Mouse (Mus musculus): ENCODE results near the gene Mblac2.
A peak's percentile ranks its signal among the peaks of the same experiment; 100 is the strongest.
"Not testable (repeated sequence)": the region's sequence is repeated elsewhere in the genome, so short reads cannot be mapped to it uniquely, and the experiment has no call there.

The Mblac2 gene

DNA sequence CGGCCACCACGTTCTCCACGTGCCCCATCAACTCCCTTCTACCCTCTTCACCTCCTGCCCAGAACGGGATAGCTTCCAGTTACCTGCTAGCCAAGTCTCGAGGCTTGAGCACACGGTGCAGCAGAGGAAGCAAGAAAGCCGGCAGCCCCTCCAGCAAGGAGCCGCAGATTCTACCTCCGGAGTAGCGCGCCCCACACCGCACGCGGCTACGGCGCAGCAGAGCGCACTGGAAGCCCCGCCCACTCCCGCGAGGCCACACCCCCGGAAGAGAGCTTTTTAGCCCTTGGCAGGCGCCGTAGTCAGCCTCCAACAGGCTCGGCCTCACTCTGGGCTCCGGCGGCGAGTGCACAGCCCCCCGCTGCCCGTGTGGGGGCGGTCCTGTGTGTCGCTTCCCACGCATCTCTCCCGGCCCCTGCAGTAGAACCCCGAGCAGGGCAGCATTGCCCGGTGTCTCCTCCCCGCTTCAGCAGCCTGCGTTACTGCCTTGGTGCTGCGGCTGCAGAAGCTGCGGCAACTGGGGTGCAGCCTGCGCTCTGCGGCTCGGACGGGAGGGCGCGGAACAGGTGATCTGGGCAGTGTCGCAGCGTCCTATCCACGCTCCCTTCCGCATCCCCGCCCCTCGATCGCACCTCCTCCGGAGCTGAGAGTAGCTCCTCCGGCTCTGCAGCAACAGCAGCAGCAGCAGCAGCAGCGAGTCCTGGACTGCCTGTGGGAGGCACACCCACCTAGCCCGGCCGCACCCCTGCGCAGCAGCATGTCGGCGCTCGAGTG, at the start of gene Mblac2, which contains the start of gene Polr3g:
Gene Mblac2, plus strand, starts transcription at position 567 of the 771 bp plus-strand sequence.
Gene Polr3g, minus strand, starts transcription at position 239 of the 771 bp plus-strand sequence.
- peak; percentile 94 for DNase-seq (ENCODE audit: low read depth, low spot score)

DNA sequence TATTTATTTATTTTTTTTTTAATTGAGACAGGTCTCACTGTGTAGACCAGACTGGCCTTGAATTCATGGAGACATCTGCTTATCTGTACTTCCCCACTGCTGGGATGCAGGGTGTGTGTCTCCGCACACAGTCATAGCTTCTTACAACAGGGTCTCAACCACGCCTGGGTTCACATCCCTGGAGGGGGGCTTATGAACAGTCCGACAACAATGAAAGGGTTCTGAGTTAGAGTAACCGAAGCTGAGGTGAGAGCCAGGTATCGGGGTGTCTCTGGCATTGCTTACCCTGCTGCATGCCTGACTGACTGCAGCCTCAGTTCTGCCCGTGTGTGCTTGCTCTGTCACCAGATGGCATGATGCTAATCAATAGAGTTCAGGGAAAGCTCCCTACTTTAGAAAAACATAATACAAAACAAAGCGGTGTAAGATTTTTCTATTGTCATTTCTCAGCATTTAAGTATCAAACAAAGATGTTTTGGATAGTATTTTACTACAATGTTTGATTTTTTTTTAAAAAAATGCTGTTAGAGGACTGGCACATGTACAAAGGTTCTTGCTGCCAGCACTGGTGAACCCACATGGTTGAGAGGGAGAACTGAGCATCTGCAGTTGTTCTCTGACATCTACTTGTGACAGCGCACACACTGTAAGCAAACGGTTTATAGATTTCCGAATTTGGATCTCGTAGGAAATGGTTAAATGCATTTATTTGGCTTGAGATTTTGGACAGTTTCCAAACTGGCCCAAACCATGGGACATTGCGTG, 47.4 kb upstream of the Mblac2 start:
- no peak for DNase-seq (ENCODE audit: low read depth, low spot score)

DNA sequence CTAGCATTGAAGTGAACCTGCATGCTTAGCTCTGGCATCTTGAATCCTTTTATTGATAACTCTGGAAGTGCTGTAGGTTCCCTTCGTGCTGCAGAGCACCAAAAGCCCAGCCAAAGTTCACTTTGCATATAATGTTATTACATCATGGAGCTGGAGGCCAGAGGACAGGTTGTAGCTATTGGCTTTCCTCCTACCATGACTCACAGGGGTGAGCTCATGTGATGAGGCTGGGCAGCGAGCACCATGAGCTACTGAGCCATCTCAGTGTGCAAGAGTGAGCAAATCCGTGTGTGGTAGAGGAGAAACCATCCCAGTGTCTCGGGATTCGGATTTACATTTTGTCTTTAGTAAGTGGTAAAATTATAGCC, 46.8 kb upstream of the Mblac2 start:
- DNase-seq (ENCODE audit: low read depth, low spot score): no peak

DNA sequence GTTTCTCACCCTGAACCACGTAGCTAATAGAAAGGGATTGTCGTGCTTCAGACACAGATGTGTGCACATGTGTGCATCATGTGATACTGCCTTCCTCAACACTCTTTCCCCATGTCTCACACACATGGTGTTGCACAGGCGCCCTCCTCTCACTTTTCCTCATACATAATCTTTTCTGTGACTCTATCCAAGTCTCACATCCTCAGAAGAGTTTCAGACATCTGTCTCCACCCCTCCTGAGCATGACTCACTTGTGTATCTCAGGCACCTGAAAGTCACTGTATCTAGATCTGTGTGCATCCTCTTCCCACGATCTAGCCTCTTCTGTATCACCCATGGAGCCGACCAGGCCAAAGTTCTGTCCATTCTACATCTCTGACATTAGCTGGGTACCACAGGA, 43.4 kb upstream of the Mblac2 start:
- DNase-seq (ENCODE audit: low read depth, low spot score): no peak

DNA sequence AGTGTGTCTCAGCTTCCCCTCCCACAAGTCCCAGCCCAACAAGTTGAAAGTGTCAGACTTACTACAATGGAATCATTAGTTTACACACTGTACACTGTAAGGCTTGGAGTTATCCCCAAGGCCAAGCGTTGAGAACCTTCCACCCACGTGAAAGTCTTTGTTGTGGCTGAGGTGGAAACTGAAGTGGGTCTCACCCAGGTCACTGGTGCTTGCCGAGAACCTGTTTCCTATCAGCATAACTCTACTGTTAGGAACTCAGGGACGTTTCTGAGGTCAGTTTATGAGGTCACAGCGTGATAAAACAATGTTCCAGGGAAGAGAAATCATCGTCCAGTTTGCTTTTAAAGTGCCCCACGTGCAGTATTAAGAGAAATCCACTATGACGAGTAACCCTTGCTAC, 35.8 kb upstream of the Mblac2 start:
- no peak for DNase-seq (ENCODE audit: low read depth, low spot score)

DNA sequence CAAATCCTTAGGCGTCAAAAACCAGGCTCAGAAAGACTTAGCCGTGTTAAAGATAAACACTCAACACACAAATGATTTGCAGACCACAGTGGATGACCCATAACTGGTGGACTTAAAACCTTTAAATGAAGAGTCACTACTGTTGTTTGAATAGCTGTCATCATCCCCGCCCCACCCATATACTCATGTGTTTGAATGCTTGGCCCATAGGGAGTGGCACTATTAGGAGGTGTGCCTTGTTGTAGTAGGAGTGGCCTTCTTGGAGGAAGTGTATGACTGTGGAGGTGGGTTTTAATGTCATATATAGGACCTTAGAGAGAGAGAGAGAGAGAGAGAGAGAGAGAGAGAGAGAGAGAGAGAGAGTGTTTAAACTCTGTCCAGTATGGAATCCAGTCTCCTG, 28.0 kb upstream of the Mblac2 start:
- DNase-seq (ENCODE audit: low read depth, low spot score): no peak

DNA sequence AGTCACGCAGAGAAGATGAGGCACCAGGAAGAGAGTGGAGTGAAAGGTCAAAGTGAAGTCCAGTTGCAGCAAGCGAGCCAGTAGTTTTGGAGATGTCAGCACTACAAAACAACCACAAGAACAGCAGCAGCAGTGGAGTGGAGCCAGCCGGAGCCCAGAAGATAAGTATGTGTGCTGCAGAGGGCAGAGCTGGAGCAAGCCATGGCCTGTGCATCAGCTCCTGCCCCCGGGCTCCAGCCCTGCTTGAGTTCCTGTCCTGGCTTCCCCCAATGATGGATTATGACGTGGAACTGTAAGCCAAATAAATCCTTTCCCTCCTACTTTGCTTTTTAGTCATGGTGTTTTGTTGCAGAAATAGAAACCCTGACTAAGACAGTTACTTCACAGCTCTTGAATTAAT, 26.9 kb upstream of the Mblac2 start:
- no peak for DNase-seq (ENCODE audit: low read depth, low spot score)

DNA sequence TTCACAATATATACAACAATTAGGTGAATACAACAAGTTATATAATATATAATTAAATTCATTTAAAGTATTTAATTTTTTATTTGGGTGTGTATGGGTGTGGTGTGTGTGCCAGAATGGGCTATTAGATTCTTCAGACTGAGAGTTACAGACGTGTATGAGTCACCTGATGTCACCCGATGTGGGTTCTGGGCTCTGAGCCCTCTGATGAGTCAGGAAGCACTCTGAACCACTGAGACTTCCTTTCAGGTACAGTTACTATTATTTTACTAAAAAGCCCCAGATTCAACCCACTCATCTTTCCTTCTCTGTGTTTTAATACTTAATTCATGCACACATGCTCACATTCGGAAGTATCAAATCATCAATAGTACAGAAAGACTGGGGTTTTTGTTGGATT, 26.3 kb upstream of the Mblac2 start:
- DNase-seq (ENCODE audit: low read depth, low spot score): no peak

DNA sequence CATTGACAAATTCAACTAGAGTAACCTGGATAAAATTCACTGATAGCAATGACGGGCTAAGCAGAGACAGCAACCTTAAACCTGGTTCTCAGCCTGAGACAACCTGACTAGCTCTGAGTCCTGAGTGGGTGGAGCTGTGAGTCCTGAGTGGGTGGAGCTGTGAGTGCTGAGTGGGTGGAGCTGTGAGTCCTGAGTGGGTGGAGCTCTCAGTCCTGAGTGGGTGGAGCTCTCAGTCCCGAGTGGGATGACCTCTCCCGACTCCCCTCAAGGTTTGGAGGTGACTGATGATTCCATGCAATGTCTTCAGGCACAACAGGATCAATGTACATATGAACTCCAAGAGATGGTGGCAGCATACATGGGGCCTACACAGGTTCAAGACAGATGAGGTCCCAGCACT, 21.6 kb upstream of the Mblac2 start:
- DNase-seq (ENCODE audit: low read depth, low spot score): no peak

DNA sequence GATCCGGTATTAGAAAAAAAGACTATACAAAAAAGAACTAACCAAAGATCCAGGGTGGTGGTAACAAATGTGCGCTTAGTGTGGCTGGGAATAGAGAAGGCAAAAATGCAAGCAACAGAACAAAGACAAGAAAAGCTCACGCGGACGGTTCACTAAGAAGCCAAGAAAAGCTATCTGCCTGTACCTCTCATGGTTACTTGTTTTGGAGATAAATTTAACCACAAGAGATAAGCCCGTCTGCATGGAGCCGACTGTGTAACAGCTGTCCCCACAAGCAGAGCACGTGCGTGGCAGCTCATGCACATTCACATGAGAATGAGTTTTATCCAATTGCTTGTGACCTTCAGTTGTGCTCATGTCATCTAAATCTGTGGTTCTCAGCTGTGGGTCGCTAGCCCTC, 20.7 kb upstream of the Mblac2 start:
- no peak for DNase-seq (ENCODE audit: low read depth, low spot score)

DNA sequence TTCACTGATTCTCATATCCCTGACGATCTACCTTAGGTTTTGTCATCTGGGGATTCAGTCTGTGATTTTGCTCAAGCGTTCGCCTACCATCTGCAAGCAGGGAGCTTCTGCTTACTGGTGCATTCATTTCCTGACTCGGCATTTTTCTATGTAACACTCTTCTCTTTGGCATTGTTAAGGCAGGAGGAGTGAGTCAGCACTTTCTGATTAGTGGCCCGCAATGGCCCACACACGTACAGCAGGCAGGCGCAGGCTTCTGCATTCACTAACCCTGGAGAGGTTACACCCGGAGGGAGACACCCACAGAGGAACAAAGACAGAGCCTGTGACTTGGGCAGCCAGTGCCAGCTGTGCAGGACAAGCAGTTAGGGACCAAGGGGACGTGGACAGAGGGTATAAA, 19.5 kb upstream of the Mblac2 start:
- DNase-seq (ENCODE audit: low read depth, low spot score): peak; percentile 23

DNA sequence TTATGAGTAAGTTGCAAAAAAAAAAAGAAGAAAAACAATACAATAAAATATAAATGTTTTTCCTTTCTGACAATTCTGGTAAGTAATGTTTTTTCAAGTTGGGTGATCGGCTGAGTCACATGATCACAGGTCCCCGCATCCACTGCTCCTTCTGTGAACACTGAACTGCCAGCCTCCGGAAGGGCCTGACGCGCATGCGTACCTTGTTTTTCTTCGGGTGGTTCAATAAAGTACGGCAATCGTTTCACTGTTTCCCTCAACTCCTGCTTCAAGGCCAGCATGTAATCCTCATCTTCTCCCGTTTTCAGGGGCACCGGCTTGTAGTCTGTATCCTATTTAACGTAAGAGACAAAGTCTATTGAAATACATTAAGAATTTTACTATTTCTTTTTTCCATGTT, 16.7 kb upstream of the Mblac2 start:
- DNase-seq (ENCODE audit: low read depth, low spot score): no peak

DNA sequence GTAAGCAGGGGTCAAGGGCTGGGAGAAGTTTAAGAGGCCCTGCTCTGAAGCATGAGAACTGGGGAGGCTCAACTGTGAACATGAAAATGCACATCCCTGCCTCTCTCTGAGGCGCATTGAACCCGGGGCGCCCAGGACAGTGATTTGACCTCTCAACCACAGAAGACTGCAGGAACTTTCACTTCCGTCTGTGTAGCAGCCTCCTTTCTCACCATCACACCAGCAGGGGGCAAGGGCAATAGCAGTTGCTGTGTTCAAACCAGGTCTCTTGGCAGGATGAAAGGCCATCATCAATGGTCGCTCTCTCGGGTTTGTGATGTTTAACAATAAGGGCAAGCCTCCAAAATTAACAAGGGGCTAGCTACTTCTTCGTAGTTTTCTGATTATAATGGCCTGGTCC, 8.0 kb upstream of the Mblac2 start:
- no peak for DNase-seq (ENCODE audit: low read depth, low spot score)

DNA sequence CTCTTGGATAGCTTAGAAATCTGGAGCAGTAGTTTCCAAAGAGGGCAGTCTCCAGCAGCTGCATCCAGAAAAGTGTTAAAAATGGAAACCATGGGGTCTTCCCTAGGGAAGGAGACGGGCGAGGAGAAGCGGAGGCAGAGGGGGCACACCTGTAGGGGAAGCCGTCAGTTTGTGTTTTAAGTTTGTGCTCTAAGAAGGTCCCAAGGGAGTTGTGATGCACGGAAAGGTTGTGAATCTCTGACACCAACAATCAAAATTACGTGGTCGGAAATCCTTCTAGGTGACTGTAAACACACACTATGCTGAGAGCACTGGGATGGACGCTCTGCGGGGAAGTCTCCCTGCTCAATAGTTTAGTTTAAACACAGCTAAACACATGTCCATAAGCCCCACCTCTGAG, 7.5 kb upstream of the Mblac2 start:
- DNase-seq (ENCODE audit: low read depth, low spot score): no peak

DNA sequence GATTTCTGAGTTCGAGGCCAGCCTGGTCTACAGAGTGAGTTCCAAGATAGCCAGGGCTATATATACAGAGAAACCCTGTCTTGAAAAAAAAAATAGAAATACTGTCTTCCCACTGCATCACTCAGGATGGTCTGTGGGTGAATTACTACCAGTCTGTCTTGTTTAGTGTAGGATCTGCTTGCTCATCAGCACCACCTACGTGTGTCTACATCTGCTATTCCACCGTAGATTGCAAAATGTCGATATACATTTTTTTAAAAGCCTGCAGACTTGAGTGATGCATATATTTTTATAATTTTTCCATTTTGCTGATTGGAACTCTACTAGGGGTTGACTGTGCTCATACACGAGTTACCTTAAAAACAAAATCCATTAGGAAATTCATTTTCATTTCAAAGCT, 4.8 kb upstream of the Mblac2 start:
- no peak for DNase-seq (ENCODE audit: low read depth, low spot score)

DNA sequence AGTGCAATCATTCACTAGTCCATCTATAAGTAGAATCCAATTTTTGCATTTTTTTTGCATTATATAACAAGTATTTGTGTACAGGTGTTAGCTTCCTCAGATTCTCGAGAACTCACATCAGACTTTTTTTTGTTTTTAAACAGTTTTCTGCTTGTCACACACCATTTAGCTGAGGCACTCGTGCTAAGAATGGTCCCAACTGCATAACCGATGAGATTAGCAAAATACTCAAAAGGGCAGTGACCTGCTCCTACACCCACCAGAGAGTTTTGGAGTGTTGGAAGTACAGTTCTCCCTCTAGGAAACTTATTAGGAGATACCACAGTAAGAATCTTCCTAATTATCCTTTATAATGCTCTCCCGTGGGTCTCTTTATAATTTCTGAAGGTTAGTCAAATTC, 1.3 kb upstream of the Mblac2 start:
- no peak for DNase-seq (ENCODE audit: low read depth, low spot score)

DNA sequence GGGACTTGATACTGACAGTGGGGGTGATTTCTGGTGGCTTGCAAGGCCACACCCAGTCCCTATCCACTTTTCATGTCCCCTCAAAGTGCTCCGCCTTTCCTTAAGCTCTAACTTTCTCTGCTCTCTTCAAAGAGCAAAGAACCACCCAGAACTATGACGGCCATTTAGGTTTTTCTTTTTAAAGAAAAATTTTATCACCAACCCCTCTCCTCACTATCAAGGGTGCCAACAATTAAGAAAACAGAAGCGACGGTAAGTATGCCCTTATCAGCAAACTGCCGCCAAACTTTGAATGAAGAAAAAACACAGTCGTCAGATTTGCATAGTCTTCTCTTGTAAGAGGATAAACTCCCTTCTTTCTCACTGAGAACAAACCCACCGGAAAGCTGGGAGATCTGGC, 875 bp upstream of the Mblac2 start:
- DNase-seq (ENCODE audit: low read depth, low spot score): no peak

DNA sequence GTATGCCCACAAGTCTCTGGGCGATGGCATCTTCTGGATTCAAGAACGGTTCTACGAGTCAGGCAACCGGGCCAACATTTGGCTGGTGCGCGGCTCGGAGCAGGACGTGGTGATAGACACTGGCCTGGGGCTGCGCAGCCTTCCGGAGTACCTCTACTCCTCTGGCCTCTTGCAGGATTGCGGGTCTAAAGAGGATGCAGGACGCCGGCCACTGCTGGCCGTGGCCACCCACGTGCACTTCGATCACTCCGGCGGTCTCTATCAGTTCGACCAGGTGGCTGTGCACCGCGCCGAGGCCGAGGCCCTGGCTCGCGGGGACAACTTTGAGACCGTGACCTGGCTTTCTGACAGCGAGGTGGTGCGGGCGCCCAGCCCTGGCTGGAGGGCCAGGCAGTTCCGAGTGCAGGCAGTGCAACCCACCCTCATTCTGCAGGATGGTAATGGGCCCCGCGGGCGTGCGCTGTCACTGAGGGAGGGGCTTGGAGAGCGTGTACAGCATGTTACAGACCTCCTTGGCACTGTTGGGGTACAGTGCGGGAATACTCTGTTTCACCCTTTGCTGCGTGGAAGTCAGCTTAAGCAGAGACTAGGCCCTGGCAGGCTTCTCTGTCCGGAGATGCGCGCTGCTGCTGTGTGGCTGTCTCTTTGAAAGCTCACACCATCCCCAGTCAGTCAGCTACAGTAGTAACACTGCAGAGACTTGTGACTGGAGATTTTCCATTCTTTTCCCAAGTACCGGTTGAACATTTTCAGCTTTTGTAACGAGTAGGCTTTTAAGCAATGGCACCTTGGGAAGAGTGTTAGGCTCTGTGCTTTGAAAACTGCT, 618 bp downstream of the Mblac2 start:
- peak; percentile 15 for DNase-seq (ENCODE audit: low read depth, low spot score)

DNA sequence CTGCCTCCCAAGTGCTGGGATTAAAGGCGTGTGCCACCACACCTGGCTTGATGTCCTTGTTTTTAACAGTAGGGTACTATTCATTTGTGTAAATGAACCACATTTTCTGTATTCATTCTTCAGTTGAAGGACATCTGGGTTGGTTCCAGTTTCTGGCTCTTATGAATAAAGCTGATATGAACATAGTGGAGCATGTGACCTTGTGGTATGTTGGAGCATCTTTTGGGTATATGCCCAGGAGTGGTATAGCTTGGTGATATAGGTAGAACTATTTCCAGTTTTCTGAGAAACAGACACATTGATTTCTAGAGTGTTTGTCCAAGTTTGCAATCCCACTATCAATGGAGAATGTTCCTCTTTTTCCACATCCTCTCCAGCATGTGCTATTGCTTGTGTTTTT, 2.8 kb downstream of the Mblac2 start:
- DNase-seq (ENCODE audit: low read depth, low spot score): no peak

DNA sequence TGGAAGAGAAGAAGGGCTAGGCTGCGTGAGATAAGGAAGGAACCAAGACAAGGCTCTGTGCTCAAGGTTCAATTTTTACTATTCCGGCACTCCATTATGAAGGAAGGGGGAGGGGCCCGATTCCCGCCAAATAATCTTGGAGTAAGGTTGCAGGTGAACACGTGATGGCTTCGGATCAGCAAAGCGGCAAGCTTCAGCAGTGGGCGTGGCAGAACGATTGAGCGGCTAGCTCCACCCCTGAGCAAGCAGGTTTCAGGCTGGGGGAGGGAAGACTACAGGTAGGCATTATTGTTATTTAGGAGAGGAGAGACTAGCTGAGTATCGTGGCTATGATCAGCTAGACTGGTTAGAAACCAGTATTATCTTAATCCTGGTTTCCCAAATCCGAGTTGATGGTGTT, 17.0 kb downstream of the Mblac2 start:
- not testable (repeated sequence) for DNase-seq (ENCODE audit: low read depth, low spot score)

DNA sequence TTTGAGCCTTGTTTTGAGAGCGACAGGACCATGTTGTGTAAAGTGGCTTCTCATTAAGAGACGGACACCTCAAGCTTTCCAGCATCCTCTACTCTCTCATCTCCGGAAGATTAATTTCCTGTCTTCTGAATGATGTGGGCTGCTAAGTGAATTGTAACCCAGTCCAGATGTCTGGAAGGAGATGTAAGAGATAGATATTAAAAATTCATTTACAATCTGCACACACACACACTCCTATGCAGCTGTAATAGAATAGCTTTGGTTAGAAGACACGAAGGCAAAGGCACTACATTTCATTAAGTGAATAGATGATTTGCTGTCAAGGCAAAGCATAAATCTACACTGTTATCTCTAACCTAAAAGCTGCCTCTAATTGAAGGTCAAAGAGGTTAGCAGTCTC, 18.0 kb downstream of the Mblac2 start:
- DNase-seq (ENCODE audit: low read depth, low spot score): peak; percentile 31

DNA sequence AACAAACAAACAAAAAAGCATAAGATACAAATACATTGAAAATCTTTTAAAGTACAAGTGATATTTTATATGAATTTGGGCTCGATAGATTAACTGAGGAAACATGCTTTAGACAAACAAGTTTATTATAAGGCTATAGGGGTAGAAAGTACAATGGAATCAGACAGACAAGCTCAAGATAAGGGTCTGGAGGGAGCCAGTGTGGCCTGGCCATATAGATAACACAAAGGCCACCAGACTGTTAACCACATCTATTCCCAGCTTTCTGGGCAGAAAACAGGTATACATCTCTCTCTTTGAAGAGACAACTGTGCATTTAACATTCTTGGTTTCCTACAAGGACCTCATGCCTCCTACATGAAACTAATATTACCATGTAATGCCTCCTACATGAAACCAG, 19.2 kb downstream of the Mblac2 start:
- no peak for DNase-seq (ENCODE audit: low read depth, low spot score)

Measured in mesoderm, embryonic 11.5 days (tissue).